Mouse (Mus musculus) spleen, adult 12 weeks (tissue): Measurements from ENCODE around the gene Flywch1.
A peak's percentile ranks its signal among the peaks of the same experiment; 100 is the strongest.
"Not testable (repeated sequence)": the region's sequence is repeated elsewhere in the genome, so short reads cannot be mapped to it uniquely, and the experiment has no call there.

Experiments
- DNase-seq: peaks from one replicate; pipeline ENCODE4 v3.0.0; 2022; ENCODE audit warnings: low spot score

The Flywch1 gene

DNA sequence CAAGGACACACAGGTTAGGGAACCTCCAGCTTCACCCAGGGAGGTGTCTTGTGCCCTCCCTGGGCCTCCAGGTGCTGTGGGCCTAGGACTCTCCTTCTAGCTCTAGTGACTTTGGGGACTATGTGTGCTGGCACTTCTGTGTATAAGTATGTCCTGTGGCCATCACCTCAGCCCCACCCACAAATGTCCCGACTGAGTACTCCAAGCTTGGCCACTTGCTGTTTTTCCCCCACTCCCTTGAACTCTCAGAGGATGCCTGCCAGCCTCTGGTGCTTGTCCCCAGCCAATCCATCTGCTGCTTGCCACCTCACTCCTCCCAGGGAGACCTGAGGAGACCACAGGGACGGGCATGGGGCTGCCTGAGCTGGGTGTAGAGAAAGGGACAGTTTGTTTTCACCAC is 7.0 kb upstream of the Flywch1 start:
- no peak for DNase-seq

DNA sequence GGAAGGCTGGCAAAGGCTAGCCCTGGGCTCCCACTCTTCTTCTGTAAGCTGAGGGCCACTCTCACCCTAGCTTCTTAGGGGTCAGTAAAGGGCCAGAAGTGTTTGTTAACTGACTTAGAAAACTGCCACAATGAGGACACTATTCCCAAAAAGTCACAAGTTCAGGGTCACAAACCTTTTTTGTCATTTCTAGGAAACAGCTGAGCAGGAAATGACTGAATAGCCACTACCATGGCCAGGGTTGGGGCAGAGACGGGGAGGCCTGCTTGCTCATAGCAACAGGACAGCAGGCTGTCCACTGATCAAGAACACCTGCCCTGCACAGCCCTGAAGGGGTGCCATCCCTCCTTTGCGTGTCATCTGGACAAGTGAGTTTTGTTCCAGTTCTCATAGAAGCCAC is 5.7 kb upstream of the Flywch1 start:
- DNase-seq = no peak

DNA sequence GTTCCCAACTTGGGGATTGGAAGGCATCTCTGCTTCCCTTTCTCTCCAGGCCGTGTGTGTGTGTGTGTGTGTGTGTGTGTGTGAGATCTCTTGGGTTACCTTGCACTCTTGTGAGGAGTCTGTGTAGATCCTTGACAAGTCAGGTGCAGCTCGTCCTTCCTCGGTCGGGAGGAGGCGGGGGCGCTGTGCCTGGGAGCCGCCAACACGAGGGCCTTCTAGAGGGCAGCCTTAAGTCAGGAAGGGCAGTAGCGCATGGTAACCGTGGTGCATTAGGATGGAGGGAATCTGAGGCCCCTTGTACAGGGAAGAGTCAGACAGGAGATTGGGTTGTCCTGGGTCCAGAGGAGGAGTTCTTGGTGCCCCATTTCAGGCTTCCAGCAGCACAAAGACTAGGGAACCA is 4.8 kb upstream of the Flywch1 start:
- no peak for DNase-seq

DNA sequence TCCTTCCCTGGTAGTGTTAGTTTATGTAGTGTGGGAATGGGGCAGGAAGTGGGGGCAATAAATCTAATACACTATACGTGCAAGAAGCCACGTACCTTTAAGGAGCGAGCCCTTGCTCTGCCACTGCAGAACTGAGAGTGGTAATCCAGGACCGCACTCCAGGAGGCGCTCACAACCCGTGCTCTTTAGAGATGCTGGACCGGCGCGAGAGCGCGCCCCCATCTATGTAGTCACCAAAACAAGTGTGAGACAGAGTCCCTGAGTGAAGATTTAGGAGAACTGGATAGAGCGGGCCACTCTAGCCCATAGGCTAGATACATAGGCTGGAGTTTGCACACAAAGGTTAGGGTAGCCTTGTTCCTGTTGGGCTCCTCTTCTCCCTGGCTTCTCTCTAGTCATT is 2.7 kb upstream of the Flywch1 start:
- DNase-seq = peak; percentile 47

DNA sequence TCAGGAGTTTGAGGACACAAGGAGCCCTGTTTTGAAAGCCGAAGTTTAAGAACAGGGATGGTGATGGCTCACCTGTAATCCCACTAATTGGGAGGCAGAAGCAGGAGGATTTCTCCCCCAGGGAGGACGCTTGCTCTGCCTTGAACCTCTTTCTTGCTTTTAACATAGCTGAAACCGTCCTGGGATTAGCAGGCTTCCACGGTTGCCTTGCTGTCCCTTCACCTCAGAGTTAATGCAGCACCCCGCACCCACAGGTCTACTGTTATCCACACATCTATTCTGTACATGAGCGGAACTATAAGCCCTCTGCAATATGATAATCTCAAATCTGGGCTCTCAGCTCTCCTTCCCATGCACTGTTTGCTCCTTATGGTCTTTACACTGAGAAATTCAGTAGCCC is 2.3 kb upstream of the Flywch1 start:
- no peak for DNase-seq

DNA sequence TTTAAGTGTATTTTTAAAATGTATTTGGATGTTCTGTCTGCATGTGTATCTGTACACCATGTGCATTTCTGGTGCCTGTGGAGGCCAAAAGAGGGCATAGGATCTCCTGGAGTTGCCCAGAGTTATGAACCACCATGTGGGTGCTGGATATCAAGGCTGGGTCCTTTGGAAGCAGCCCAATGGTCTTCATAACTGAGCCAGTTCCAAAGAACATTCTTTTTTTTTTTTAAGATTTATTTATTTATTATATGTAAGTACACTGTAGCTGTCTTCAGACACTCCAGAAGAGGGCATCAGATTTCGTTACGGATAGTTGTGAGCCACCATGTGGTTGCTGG is 786 bp upstream of the Flywch1 start:
- not testable (repeated sequence) for DNase-seq

DNA sequence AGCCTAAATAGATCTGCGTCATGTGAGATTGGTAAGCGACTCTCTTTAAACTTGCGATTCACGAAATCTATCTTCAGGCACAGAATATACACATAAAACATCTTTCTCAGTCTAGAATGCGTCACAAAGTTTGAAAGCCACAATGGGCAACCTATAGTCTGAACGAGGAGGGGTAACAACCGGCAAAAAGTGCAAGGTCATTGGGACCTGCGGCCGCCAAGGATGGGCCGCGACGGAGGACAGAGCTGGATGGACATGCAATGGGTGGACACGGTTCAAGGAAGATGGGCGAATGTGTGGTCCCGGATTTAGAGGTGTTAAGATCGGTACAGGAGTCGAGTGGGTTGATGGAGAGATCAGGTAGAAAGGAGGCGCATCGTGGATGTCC is 512 bp downstream of the Flywch1 start:
- DNase-seq = peak; percentile 12

DNA sequence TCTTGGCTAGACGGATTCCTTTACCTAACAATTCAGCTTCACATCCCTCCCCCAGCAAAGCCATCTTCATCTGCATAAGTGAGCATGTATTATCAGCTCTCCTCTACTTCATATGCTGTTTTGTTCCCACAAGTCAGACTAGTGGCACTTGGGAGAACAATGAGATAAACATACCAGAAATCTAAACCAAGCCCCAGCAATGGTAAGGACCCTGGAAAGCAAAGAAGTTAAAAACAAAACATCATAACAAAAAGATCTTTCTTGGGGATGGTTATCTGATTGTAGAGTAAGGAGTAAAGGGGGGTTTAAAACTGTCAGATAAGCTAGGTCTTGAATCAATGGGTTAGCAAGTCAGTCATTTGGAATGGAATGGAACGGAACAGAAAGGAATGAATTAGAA is 909 bp downstream of the Flywch1 start:
- DNase-seq = no peak

DNA sequence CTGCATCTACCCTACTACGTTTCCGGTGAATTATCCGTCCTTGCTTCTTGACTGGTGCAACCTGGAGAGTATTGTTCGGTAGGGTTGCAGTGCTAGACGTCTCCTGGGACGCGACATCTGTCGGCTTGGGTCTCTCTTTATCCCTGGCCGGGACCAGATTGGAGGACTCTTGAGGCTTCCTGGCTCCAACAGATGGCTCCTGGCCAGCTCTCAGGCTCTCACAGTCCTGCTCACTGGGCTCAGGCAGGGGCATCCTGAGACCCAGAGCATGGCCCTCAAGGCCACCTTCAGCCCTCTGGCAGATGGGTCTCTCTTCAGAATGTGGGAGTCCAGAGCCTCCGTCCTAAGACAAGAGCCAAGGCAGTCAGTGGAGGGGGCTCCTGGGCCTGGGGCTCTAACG is 8.4 kb downstream of the Flywch1 start:
- no peak for DNase-seq

DNA sequence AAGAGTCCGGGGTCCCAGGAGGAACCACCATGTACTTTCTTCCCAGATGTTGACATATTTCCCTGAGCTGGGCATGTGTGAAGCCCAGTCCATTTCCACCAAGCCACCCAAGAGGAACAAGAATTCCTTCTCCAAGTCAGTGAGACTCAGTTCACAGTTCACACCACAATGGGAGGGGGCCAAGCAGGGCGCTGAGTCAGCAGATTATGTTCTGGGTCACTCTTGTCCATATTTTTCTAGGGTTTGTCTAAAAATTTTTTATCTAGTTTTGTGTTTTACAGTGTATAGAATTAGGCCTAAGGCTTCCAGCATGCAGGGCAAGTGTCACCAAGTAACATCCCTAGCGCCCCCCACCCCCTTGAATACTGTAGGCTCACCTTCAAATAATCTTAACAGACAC is 10.2 kb downstream of the Flywch1 start:
- no peak for DNase-seq

DNA sequence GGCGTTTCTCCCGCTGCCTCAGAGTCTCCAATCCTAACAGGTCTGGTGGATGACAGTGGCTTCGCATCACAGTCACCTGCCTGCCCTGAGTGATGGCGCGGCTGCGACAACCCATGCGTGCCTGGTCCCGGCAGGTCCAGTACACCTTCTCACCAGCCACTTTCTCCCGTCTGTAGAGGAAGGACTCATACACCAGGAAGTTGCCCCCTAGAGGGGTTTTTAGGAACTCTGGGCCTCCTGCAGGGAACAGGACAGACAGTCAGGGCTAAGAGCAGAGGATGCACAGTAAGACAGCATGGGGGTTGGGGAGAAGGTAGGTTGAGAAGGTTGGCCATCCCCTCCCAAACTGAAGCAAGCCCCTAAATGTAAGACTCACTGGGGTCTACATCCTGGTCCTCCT is 11.2 kb downstream of the Flywch1 start:
- DNase-seq = no peak

DNA sequence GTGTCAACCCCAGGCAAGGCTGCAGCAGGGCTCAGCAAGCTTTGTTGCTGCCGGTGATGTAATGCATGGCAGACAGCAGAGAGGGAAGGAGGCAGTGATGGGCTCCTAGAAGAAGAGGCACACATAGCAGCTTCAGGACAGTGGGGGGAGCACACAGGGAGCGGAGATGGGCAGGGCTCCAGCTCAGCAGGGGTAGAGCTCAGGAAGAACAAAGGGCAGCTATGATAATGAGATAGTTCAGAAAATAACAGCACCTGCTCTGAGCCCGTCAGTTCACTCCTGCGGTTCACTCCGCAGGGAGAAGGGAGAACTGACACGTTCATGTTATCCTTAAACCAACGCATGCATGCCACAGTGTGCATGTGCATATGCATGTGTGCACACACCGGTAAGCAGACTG is 12.6 kb downstream of the Flywch1 start:
- DNase-seq = no peak

DNA sequence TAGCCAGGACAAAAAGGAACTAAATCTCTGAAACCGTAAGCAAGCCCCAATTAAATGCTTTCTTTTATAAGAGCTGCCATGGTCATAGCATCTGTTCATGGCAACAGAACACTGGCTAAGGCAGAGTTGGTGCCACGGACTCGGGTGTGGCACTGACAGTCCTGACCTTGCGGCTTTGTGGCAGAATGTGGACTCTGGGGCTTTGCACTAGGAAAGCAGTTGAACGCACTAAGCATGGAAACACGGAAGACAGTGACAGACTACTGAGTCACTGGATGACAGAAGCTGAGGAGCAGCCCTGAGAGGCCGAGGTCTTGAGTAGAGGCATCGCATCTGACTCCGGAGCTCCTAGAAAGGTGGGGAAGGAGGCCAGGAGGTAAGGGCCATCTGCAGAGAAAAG is 13.8 kb downstream of the Flywch1 start:
- no peak for DNase-seq

DNA sequence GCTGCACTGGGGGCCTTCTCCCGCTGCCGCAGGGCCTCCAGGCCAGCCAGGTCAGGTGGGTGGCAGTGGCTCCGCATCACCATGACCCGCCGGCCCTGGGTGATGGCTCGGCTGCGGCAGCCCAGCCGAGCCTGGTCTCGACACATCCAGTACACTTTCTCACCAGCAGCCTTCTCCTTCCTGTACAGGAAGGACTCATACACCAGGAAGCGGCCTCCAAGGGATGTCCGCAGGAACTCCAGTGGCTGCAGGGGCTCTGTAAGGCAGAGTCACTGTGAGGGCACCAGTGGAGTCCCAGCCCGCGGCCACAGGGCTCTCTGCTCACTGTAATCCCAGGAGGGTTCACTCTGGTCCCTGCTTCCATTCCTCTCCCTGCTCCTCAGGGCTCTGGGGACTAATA is 15.7 kb downstream of the Flywch1 start:
- DNase-seq = no peak

DNA sequence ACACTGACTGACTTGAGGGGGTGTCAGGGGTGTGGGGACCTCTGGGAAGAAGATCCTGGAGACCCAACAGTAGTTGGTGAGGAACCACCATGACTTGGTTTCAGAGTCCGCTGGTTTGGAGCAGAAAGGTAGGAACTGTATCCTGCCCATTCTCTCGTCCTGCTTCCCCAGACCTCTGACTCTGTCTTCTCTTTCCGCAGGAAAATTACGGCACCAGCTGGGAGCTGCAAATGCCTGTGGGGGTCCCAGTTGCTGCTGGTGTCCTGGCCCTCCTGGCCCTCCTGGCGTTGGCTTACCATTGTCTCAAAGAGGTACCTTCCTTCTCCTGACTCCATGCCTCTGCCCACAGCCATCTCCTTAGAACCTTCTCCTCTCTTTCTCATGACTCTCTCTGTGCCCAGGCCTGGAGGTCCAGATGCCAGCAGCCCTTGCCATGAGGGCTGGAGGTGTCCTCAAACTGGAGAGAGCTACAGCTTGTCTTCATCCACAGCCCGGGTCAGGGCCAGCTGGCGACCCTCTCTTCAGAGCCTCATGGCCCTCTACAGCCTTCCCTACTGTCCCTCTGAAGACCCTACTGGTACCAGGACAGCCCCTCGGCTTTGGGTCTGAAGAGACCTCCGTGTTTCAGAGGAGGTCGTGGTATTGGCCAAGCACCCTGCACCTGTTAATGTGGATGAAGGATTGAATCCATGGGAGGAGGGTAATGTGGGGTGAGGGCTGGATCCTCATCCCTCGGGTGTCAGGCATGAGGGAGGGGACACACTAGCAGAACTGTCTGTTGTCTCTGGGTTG is 21.8 kb downstream of the Flywch1 start:
- DNase-seq = no peak

DNA sequence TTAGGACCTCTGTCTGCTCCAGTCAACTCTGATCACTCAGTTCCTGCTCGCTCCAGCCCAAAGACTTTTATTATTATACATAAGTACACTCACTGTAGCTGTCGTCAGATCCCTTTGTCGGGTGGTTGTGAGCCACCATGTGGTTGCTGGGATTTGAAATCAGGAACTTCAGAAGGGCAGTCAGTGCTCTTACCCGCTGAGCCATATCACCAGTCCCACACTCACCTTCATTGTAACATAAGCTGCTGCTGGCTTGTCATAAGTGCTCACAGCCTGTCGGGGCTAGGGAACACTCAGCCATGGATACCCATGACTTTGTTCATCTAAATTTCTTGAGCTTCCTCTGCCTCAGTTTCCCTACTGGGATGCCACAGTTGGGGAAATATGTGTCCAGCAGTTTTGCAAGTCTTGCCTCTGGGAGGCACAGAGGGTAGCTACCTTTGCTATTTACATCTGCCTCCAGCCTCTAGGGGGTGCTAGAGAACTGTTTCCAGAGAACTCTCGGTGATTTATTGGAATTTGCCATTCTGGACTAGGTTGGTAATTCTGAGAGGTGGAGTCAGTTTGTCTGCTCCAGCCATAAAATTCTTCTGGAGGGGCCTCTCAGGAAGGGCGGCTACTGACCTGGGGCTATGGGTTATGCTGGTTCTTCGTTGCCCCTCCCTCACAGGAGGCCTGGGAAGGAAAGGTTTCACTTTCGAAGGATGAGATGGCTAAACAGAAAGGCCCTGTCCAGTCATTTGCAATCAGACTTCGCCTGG is 22.6 kb downstream of the Flywch1 start:
- peak; percentile 50 for DNase-seq

DNA sequence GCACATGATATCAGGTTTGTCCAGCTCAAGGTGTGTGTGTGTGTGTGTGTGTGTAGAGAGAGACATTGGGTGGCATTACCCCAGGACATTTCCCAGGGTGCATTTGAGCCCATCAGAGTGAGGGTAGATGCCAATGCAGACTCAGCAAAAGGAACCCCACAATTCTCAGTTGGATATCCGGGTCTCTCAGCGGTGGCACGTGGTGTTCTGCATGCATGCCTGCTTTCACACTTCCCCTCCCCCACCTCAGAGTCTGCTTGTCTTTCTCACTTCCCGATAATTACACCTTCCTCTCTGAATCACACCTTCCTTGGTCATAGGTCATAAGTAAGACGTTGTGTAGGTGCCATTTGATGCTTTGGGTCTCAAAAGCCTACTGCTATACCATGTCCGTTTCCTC is 23.4 kb downstream of the Flywch1 start:
- DNase-seq = no peak

DNA sequence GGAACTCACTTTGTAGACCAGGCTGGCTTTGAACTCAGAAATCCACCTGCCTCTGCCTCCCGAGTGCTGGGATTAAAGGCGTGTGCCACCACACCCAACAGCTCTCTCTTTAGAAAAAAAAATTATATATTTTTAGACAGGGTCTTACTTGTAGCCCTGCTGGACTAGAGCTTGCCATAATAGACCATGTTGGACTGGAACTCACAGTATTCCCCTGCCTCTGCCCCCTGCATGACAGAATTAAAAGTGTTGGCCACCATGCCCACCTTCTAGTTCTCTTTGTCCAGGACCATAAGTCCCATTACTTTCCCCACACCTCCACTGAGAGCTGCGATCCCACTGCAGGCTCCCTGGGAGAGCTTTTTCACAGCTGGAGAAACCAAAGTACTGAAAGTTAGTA is 23.9 kb downstream of the Flywch1 start:
- DNase-seq = no peak

DNA sequence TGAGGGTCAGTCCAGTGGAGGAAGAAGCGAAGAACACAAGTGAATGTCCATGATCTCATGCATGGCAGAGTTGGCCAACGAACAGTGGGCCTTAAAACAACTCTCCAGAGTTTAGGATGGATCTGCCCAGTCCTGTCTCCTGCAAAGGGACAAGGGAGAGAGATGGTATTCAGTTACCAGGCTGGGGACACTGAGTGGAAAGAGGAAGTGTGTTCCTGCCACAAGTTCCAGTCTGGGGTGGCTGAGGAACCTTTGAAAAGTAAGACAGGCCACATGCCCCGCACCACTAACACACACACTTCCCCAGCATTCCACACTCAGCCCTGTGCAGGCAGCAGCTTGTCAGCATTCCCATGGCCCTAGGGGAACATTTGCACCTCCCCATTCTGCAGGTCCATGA is 24.6 kb downstream of the Flywch1 start:
- DNase-seq = no peak

DNA sequence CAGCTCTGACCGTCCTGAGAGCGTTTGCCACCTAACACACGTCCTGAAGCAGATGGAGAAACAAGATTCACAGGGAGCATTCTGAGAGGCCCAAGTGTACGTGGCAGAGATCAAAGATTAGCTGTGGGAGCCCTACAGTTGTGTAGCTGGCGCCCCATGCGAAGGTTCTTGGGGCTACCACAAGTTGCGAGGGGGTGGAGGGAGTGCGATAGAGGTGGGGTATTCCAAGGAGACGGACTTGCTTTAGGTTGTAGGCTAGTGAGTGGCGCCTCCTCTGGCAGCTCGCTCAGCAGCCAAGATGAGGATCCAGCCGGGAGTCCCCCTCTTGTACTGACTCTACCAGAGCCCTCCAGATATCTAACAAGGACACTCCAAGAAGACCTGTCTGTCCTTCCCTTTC is 25.1 kb downstream of the Flywch1 start:
- DNase-seq = no peak

DNA sequence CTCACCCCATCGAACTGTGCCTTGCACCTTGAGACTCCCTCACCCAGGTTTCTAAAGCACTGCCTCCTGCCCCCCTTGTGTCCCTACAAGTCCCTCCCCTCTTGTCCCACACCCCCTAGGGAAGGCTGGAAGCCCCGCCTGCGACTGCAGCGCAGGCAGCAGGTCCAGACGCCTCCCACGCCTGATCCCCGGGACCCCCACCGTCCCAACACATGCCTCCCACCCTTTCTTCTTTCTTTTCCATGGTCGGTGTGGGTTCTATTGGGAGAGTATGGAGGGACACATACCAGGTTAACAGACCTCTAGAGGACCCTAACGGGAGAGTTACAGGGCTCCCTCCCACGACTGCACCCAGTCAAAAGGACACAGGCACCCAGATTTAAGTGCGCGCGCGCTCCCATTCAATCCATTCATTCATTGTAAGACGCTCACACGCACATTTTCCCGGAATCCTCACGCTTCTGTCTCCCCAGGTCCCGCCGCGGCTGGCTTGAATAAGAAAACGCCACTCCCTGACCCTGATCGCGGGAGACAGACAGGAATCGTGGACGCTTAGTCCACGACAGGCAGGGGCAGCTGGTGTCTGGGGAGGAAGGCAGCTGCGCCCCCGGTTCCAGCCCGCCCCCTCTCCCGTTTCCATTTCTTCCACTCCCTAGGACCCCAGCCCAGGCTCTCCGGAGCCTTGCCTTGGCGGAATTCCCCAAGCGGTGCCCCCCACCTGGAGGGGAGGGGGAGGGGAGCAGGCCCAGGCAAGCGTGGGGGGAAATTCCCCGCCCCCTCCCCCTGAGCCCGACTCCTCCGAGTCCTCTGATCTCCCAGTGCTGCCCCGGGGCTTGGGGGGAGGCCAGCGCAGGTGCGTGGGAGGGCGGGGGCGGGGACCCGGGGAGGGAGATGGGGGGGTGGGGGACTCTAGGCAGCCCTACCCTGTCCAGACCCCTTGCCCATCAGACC is 25.8 kb downstream of the Flywch1 start, which contains the start of gene Kremen2:
Gene Kremen2, minus strand, starts transcription at position 533 of the 951 bp plus-strand sequence.
- DNase-seq = no peak

DNA sequence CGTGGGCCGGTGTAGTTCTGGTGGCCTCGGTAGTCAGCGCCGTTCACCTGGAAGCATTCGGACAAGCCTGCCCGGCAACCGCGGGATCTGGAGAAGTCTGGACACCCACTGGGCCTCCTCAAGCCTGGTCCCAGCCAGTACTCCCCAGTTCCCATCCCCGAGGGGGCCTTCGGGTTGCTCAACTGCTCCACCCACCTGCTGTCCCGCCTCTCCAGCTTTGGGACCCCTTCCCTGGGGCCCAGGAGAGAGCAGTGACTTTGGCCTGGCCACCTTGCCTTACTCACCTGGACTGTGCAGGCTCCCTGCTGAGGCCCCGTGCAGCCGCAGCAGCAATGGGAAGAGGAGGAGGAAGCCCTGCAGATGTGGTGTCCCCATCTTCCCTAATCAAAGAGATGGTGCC is 26.8 kb downstream of the Flywch1 start:
- no peak for DNase-seq

DNA sequence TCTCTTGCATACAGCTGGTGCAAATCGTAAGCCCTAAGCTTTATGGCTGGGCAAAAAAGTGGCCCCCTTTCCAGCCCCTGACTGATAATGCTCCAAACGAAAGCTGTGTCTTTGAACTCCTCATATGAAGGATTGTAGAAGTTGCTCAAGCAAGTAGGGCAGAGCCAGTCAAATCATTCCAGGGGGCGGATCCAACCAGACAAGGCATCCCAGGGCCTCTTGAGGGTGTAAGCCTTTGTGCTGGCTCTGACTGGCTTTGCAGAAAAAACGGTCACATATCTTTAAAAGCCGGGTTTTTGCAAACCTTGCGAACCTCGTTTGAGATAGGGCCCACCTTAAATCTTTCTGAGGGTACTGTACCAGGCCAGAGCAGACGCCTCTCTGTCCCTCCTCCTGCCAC is 27.3 kb downstream of the Flywch1 start:
- no peak for DNase-seq
